Mouse (Mus musculus) yolk sac, embryonic 10.5 days (tissue): ENCODE results near the gene Hexim1.

Experiments
- DNase-seq: peaks from one replicate; pipeline ENCODE4 v3.0.0-alpha.2; 2017; ENCODE audit warnings: low spot score

Hexim1 gene

DNA sequence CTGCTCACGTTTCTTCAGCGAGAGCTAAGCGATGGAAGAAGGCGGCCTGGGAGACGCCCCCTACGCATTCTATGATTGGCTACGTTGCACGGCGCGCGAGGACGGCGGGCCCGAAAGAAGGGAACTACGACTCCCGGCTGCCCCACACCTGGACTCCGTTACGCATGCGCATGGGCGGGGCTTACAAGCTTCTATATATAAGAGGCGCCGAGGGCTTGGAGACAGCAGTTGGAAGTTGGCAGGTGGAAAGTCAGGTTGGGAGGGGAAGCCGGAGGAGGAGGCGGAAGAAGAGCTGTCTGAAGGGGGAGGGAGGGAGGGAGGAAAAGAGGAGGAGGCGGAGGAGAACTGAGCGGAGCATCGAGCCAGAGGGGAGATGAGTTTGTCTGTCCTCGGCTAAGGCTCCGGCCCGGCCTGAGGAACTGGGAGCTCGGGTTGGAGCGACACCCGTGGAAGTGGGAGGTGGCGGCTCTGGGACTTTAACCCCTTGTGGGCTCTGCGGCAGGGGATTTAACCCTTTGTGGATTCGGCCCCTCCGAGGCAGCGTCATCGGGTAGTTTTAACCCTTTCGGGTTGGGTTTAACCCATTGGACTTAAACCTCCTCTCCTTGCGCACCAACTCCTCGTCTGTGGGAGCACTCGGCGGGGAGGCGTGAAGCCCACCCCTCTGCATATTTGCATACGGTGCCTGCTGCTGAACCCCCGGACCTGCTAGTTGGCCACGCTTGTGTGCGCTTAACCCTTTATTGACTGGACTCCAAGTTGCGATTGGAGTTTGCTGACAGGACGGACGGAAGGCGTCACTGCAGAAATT lies at the start of gene Hexim1:
Hexim1 (plus strand) TSS at position 224 of the 811 bp plus-strand sequence.
- peak; percentile 100 for DNase-seq

DNA sequence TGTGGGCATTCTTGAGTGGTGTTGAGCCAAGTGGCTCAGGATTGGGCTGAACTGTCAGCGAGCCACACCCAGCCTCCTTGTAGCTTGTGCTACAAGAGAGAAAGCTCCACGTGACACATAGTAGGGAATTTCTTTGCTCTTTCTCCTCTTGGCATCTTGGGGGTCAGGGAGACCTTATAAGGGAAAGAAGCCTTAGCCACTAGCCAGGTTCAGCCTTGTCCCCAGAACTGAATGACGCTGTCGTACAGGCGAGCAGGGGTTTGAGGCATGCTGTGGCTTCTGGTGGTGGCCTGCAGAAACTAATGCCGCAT lies 49.0 kb upstream of the Hexim1 start:
- DNase-seq = no peak

DNA sequence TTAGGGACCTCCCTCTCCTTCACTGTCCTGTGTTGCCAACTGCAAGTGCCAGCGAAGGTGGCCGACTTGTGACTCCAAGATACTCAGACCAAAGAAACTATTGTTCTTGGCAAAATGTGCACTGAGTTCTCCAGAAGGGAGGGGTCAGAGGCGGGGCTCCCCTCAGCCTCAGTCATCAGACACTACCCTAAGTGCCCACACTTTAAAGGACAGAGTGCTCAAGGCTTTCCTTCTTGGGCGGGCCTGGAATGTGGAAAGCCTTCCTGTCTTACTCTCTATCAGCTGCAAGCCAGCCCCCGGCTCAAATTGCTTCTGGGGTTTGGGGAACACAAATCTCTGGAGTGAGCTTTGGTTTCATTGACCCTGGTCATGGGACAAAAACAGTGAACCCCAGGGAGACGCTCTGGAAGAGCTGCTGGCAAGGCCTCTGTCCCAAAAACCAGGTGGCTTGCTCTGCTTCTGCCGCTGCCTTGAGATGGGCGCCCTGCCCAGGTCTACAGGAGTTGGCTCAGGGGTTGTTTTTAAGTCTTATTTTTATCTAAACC lies 48.5 kb upstream of the Hexim1 start:
- no peak for DNase-seq

DNA sequence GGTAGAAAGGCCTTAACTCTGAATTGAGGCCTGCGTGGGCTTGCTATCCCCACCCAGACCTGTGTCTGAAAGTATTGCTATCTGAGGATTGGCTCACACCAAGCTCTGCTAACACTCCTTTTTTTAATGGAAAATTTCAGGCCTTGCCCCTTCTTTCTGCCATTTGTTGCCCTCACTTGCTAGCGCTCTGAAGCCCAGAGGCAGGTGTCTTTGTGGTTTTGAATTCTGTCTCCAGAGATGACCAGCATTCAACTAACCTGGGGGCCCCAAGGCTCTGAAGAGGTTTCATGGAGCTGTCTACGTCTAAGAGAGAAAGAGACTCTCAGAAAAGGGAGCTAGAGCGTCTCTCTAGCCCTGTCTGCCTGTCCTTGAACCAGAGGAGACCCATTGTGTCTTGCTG lies 47.8 kb upstream of the Hexim1 start:
- DNase-seq = no peak

DNA sequence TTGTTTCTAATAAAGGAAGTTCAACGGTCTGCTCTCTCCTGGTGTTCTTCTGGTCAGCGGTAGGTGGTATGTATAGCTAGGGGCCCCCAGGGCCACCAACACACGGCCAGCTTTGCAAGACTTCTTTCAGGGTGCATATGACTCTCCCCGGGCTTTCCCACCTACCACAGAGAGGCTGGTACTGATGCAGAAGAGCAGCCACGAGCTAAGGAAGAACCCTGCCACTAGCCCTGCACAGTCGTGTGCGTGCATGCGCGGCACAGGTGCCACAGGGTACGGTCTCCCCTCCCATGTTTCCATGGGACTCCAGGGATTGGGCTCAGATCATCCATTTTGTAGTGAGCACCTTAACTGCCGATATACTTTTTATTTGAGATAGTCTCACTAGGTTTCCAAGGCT lies 47.1 kb upstream of the Hexim1 start:
- no peak for DNase-seq

DNA sequence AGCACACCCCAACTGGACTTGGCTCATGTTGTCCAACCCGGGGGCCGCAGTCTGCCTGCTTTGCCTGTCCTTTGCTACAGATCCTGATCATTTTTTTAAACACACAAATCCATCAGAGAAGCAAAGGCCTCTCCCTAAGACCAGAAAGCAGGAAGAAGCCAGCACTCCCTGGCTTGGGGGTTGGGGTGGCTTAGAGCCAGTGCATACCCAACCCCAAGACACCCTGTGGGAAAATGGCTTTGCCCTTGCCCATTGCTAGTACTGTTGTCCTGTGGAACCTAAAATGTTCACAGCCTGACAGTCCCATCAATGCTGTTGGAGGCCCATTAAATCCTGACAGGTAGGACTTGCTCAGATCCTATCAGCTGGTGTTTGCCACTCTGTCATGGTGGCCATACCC lies 46.3 kb upstream of the Hexim1 start:
- no peak for DNase-seq

DNA sequence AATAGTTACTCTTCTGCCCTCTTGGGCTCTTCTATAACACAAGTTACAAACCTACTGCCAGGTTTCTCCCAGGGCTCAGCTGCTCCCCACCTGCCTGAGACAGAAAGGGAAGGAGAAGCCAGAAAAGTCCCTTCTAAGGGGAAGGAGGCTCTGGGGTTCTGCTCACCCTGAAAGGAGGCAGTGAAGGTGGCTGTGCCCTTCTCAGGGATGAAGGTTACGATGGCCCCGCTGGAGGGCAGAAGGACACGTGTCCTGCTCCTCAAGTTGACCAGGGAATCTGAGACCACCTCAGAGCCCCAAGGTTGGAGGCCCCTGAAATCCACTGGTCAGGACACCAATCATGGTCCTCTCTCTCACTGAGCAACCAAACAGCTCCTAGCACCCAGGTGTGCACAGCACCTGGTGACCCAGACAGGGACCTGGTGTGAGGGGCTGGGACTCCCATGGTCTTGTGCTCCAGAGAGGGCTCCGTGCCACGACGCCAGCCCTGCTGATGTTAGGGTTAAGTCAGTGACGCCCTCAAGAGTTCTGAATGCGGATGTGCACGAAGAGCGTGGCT lies 45.6 kb upstream of the Hexim1 start:
- DNase-seq = no peak

DNA sequence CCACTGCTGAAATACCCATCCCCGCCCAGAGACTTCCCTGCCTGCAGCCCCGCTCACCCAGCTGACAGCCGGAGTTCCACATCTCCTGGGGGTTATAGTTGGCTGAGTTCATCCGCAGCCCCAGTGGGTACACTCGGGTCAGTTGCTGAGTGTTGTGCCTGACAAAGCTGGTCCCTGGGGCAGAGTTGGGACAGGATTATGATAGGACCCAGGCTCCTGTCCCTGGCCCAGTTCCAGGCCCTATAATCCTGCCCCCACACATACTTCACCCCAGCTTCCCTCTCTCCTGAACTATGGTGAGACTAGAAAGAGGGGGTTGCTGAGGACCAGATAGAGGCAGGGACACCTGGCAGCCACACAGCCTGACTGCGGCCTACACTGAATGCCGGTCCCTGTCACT lies 42.4 kb upstream of the Hexim1 start:
- DNase-seq = no peak

DNA sequence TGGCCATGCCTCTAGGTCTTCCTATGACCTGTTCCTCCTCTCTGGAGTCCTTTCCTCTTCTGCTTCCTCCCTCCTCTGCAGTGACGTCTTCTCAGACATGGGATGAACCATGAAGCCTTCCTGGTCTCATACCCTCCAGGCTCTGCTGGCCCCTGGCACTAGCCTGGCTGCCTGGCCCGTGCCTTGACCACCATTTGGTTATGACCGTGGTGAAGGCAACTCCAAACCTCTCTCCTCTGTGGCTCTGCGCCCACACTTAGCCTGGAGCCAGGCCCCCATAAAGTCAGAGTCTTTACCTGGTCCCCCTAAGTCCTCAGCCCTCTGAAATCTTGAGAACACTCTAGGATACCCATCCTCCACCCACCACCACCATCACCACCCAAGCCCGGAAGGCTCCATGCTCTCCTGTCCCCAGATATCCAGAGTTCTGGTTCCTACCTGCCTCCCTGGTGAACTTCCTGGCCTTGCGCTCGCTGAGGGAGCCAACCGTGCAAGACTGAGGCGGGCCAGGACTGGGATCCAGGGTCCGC lies 41.8 kb upstream of the Hexim1 start:
- no peak for DNase-seq

DNA sequence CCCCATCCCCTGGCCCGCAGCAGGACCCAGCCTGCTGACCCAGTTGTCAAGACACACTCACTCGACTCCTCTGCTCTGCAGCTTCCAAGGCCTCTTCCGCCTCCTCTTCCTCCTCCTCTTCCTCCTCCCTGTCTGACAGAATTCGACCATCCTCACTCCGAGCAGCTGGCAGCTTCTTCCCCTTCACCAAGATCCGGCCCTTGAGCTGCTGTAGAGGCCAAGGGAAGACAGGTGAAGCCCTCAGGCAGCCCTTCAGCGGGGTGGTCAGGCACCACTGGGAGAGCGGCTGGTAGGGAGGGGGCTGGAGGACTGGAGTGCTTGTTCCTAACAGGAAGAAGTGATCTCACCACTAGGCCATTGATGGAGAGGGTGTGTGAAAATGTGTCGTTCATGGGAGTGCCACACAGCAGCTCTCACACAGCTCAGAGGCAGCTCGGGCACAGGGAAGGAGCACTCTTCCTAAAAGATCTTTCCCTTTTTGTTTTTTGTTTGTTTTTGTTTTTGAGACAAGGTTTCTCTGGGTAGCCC lies 41.2 kb upstream of the Hexim1 start:
- no peak for DNase-seq

DNA sequence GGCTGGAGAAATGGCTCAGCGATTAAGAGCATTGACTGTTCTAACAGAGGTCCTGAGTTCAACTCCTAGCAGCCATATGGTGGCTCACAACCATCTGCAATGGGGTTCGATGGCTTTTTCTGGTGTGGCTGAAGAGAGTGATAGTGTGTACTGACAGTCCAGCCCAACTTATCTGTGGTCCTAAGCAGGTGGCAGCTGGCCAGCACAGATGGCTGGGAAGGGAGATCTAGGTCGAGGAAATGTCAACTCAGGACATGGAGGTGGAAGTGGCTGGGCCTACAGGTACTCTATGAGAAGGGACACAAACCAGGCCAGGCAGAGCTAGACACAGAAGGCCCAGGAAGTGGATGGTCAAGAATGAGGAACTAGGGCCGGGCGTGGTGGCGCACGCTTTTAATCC lies 40.0 kb upstream of the Hexim1 start:
- DNase-seq = no peak

DNA sequence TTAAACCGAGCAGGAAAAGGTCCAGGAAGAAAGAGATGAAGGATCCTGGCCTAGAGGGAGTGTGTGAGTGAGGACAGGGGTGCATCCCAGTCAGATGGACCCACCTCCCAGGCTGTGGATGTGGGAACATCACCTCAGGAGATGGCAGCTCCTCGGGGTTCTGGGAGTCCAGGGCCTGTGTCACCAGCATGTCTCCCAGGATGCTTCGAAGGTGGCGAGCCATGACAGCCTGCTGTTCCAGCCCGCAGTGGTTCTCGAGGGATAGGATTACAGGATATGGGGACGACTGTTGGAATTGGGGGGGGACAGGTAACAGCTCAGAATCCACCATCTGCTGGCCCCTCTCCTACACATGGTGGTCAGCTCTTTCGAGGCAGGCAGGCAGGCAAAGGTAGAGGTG lies 39.5 kb upstream of the Hexim1 start:
- no peak for DNase-seq

DNA sequence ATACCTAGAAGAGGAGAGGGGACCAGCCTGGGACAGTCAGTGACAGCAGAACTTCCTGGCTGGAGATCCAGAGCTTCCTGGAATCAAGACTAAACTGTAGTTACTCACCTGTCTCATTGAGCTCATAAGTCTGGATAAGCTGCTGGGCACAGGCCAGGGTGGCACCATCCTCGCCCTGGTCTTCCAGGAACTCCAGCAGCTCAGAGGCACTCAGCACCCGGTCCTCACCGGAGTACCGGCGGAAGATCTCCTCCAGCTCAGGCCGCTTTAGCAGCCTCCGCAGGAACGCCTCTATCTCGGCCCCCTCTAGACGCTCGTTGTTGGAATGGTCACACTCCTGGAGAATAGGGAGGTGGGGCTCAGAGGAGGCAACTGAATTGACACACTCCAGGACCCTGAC lies 37.9 kb upstream of the Hexim1 start:
- no peak for DNase-seq

DNA sequence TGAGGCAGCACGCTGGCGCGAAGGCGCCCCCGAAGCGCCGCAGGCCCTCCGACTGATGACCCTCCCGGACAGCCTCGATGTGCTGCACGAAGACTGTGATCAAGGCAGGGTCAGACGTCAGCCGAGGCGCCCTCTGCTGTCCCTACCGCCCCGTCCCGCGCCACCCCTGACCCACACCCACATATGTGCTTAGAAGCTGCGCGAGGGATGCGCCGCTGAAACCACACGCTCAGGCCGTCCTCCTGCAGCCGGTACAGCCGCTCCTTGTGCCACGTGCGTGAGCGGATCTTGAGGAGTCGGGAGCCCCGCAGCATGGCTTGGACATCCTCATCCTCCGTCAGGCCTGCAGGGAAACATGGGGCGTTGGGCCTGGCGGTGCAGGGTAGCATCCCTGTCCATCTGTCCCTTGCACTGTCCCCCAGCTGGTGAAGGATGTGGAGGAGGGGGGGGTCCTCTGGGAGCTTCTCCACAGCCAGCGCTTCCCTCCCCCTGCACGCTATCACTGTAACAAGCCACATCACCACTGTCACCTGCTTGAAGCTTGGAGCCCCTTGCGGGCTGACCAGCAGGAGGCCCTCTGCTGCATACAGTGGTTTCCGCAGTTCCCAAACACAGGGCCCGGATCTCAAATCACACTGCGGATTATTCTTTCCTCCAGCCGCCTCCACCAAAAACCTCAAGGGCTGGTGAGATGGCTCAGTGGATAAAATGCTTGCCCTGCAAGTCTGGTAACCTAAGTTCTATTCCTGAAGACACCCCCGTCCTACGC lies 35.5 kb upstream of the Hexim1 start:
- no peak for DNase-seq

DNA sequence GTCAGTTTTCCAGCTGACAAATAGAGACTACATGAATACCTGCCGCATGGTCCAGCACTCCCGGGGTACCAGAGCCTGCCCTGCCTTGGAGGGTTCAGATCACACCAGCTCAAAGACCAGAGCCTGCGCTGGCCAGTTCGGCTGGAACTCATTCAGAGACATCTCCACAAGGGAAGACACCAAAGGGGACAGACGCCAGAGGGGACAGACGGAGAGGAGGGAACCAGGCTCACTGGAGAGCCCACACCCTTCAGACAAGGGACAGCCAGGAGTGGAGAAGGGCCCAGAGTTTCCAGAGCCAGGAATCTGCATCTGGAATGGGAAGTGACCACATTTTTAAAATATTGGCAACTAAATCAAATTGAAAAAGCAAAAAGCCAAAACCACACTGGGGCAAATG lies 34.4 kb upstream of the Hexim1 start:
- no peak for DNase-seq

DNA sequence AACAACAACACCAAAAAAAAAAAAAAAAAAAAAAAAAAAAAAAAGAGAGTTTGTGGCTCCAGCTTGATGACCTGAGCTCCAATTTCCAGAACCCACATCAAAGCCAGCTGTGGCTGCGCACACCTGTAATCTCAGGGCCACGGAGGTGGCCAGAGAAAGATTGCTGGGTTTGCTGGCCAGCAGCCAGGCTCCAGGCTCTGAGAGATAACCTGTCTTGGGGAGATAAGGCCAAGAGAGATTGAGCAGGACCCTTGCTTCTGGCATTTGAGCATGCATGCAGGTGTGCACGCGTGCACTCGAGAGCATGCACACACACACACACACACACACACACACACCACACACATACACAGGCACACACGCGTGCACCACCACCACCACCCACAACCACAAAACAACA lies 22.7 kb upstream of the Hexim1 start:
- no peak for DNase-seq

DNA sequence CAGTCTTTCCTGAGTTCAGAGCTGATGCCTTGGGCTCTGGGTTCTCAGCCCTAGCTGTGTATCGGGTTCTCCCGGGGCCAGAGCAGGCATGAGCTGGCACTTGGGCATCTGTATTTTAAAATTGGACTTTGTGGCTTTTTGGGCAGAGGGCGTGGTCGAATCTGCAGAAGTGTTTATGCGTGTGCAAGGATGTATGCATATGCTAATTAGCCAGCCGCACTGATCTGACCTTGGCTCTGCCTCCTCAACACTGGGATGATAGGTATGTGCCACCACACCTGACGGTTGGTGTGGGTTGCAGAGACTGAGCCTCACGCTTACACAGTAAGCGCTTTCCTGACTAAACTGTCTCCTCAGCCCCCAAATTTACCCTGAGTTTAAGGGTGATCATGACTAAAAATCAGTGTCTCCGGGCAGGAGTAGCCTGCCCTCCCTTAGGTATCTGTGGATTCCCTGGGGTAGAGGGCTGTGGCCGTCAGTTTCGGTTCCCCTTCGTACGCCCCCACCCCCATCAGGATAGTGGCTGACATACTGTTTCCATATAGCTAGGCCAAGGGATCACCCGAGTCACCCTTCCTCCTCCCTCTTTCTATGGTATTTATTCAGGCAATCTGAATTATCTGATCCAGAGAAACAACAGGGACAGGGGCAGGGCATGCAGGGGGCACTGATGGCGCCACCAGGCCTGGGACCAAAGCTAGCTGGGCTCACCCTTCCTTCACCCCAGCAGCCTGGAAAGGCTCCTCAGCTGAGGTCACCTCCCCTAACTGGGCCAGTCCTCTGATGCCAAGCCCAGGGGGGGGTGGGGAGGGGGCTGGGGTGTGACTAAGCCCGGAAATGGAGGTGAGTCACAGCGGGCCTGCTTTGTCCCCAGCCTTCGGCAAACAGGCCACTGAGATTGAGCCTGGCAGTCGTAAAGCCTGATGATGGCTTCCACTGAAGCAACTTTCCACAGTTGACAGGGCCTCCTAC lies 21.9 kb upstream of the Hexim1 start:
- DNase-seq = no peak

DNA sequence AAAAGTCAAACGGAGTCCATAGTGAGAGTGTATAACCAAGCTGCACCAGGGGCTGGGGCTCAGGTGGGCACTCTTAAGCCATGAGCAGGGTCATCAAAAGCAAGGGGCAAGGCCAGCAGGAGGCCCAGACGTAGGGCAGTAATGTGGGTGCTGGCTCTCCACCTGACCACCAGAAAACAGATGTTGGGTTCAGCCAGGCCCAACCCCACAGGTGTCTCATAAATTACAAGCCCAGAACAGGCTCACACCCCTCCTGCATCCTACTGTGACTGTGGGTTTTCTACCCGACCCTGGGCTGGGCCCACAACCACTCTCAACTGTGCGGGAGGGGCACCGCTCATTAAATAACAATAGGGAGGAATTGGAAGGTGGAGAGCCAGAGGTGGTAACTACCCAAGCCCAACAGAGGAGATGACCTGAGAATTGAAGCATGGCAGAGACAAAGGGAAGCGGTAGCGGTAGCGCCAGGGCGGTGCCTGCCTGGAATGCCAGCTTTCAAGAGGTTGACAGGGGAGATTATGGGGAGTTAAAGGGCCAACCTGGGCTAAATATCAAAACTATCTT lies 20.8 kb upstream of the Hexim1 start:
- DNase-seq = no peak

DNA sequence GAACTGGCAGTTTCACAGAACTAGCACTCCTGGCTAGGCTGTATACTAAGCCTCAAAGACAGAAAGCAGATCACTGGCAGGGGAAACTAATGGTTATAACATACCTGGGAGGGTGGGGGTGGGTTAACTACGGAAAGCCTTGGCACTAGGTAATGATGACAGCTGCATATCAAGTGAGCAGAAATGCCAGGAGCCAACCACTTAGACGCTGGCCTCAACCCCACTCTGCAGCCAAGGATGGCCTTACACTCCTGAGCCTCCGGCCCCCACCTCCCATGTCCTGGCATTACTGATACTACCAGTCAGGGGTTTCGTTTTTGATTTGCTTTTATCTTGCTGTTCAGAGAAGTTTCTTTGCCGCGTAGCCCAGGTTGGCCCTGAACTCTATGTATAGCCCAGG lies 20.2 kb upstream of the Hexim1 start:
- no peak for DNase-seq

DNA sequence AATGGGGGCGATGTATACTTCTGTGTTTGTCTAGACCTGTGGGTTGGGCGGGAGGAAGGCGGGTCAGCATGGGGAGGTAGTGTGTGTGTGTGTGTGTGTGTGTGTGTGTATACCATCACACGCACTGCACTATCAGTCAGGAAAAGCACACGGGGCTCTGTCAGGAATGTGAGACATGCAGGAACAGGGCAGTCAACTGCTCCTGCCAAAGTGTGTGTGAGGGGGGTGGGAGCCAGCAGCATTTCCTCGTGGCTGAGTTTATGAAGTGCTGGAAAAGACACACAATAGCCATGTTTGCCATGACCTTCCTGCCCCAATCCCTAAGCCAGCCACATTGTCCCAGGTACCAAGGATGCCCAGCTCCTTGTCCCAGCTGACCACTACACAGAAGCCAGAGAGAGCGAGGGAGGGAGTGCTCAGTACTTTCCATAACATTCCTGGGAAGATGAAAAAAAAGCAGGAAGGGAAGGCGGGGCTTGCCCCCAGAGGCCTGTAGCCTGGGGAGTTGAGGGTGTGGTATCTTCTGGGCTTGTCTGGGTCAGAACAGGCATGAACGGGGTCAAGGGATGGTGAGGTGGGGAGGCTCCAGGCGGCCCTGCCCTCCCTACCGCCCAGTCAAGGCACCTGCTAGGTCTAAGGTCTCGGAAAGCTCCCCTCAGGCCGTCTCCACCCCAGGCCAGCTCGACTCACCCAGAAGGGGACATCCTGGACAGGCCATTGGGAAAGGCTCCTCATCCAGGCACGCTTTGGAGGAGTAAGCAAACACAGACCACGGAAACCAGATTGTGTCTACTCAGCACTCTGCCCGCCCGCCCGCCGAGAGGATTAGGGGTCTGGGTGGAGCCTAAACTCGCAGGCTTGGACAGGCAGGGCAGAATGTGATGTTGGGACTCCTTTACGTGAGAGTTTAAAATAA lies 18.8 kb upstream of the Hexim1 start:
- DNase-seq = peak; percentile 87
